Mouse (Mus musculus) limb, embryonic 11.5 days (tissue): ENCODE data around the gene Gm20903. TPM values are rescaled to one million over a fixed set of nuclear protein-coding genes. Genes with fewer than 3 reads are reported as not detected.
"Not testable (repeated sequence)": the region's sequence is repeated elsewhere in the genome, so short reads cannot be mapped to it uniquely, and the experiment has no call there.

ENCODE experiments used
- ATAC-seq: fragments of 200-750 bp; cut with Nextera tagmentation; 2 replicates; pipeline ENCODE4 v1.8.0; 2017; ENCODE audit warnings: low read depth; ENCODE audit not compliant: insufficient number of reproducible peaks, low FRiP score, low TSS enrichment
- DNase-seq: peaks from one replicate; pipeline ENCODE4 v3.0.0-alpha.2; 2015; ENCODE audit warnings: low spot score
- H3K27ac ChIP-seq: fragments of 300-500 bp; sonication (generic); replicated peaks from 2 replicates; pipeline ENCODE4 v1.5.1; 2014; ENCODE audit warnings: low read depth, mild to moderate bottlenecking, low read length
- H3K27me3 ChIP-seq: fragments of 300-500 bp; sonication (generic); 2 replicates; pipeline ENCODE4 v1.6.1; 2014; ENCODE audit warnings: mild to moderate bottlenecking, low read length, mixed read lengths; ENCODE audit not compliant: control insufficient read depth, insufficient read depth
- H3K36me3 ChIP-seq: fragments of 300-500 bp; sonication (generic); 2 replicates; pipeline ENCODE4 v1.6.1; 2014; ENCODE audit warnings: mild to moderate bottlenecking, low read length, moderate library complexity, mixed read lengths; ENCODE audit not compliant: control insufficient read depth, insufficient read depth
- H3K4me1 ChIP-seq: fragments of 300-500 bp; sonication (generic); 2 replicates; pipeline ENCODE4 v1.6.1; 2014; ENCODE audit warnings: low read length, mixed read lengths; ENCODE audit not compliant: control insufficient read depth, insufficient read depth
- H3K4me2 ChIP-seq: fragments of 300-500 bp; sonication (generic); 2 replicates; pipeline ENCODE4 v1.6.1; 2014; ENCODE audit warnings: low read depth, mild to moderate bottlenecking, moderate library complexity; ENCODE audit not compliant: severe bottlenecking
- H3K4me3 ChIP-seq: fragments of 300-500 bp; sonication (generic); 2 replicates; pipeline ENCODE4 v1.5.1; 2014; ENCODE audit warnings: low read depth, low read length
- H3K9ac ChIP-seq: fragments of 300-500 bp; sonication (generic); 2 replicates; pipeline ENCODE4 v1.6.1; 2014; ENCODE audit warnings: mild to moderate bottlenecking, low read length
- H3K9me3 ChIP-seq: fragments of 300-500 bp; sonication (generic); 2 replicates; pipeline ENCODE4 v1.6.1; 2016; ENCODE audit warnings: low read length; ENCODE audit not compliant: control insufficient read depth
- WGBS: fragments of 180-500 bp; shearing (Covaris S2); extraction: QIAGEN DNeasy Blood & Tissue Kit; methylation state at CpG from one replicate; pipeline ENCODE4 v1.1.7; 2014; 5-methylcytosine and 5-hydroxymethylcytosine counted together
- polyA plus RNA-seq: library from polyadenylated mRNA; unstranded; fragments of >200 nt; fragmentation: Nextera tagmentation; extraction: Ambion mirVana; gene quantifications from 2 replicates; pipeline ENCODE4 v1.2.1, GENCODE M21; 2014

The Gm20903 gene
- not detected in 2 replicates for polyA plus RNA-seq

- not testable (repeated sequence) for H3K36me3 ChIP-seq, H3K27ac ChIP-seq, H3K9ac ChIP-seq, H3K4me1 ChIP-seq, H3K27me3 ChIP-seq, ATAC-seq, H3K4me3 ChIP-seq, DNase-seq, H3K4me2 ChIP-seq, H3K9me3 ChIP-seq
- no CpG with 5 or more reads among the region's 6 CpGs for WGBS
Measured at GRCm38 (mm10) chrY:73669015-73669414, at the start of gene Gm20903. TSS of gene Gm20903 (plus strand) at chrY:73669315.
